Mouse (Mus musculus) MN1 (cell line): ENCODE results near the gene Clpp.

Experiments used
- DNase-seq: peaks from one replicate; pipeline ENCODE4 v3.0.0-alpha.2; 2016; ENCODE audit warnings: low spot score

The Clpp gene

DNA sequence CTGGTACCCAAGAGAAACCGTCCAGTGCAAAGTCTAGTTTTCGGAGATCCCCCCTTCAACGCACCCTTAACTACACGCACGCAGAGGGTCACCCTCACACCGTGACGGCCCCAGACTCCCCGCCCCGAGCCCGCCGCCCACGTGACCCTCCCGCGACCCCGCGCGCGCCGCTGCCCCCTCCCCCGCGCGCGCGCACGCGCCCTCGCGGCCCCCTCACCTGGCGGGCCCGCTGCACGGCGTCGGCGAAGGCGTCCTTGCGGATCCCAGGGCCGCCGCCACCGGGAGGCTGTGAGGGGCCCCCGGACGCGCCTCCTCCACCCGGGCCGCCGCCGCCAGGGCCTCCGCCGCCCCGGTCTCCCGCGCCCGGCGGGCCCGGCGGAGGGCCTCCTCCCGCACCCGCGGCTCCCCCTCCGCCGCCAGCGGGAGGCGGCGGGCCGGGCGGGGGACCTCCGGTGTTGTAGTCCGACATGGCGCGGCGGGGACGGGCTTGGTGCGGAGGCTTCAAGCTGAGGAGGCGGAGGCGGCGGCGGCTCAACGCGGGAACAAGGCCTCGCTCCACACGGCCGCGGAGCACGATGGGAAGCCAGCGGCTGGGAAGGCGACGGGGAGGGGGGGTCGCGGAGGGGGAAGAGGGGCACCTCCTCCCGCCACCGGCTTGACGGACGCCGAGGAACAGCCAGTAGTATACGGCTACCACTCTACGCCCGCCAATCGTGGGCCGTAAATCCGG is 41.0 kb downstream of the Clpp start, which contains the start of gene Khsrp:
Gene Khsrp (minus strand): TSS at position 592 of the 730 bp plus-strand sequence.
- peak; percentile 52 for DNase-seq

DNA sequence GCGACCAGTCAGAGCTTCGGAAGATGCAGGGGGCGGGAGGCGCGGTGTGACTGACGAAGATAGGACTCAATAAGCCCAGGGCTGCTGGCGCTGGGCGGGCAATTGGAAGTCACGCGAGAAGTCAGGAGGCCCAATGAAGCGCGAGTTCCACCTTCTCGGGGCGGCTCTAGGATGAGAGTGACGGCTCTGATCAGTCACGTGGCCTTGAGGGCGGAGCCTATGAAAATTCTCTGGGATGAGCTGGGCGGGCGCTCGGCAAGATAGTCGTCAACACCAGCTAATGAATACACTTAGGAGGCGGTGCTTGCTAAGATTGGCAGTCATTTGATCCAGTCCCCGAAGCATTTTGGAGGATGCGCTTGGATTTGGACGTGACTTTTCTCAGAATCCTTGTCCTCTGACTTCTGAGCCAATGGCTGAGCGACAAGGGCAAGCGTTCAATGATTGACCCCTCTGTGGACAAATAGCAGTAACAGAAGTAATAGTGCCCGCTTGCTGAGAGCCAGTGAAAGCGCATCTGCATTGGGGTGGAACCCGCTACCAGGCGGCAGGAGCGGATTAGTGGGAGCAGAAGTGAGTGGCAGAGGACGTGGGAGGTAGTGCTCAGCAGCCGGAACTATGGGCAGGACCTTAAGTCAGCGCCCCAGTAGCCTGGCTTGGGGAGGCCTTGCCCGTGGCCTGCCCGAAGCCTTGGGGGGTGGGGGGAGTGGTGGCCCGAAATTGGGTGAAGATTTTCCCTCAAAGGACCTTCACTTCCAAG is 41.7 kb downstream of the Clpp start:
- peak; percentile 100 for DNase-seq

DNA sequence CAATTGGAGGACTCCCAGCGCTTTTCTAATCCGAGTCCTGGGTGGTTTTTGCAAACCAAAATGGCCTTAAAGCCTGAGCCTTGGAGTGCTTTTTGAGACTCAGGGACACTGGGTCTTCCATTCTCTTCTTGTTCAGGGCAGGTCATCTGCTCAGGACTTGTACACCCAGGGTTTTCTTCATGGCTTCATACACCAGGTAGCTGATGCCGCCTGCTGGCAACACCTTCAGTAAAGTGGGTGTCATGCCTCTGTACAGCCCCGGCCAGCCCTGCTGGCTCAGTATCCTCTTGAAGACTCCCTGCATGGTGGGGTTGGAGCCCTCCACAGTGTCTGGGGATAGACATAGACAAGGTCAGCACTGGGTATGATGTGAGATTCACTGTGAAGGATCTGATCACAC is 42.7 kb downstream of the Clpp start:
- DNase-seq, result no peak

DNA sequence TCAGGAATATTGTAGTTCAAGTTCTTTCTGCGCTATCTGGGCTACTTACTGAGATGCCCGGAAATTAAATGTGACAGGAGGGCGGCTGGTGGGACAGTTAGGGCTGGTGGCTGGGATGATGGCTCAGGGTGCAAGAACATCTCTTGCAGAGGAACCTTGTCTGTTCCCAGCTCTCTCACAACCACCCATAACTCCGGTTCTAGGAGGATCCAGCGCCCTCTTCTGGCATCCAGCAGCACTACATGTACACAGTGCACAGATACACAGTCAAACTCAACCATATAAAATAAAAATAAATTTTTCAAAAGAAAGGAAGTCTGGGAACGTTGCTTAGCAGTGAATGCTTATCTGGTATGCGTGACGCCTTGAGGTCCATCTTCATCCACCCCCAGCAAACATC is 48.9 kb downstream of the Clpp start:
- DNase-seq, result no peak

DNA sequence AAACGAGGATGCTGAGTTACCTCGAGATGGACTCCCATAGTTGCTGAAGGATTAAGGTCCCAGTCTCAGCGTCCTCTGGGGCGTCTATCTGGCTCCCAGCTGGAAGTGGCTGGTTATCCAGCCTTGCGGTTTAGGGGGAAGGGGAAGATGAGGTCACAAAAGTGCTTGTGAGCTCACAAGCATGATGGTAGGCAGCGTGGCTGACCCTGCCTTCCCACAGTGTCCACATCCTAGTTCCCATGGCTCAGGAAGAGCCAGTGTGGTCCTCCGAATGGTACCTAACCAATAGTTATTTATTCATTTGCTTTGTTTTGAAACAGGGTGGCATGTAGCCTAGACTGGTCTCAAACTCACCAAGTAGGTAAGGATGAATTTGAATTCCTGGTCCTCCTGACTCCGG is 51.4 kb downstream of the Clpp start, which contains the start of gene Slc25a41:
Gene Slc25a41 (minus strand): TSS at position 101 of the 400 bp plus-strand sequence.
- no peak for DNase-seq
